Mouse (Mus musculus) brown adipose tissue, adult 24 weeks (tissue): ENCODE data around the gene Exosc10. TPM values are rescaled to one million over a fixed set of nuclear protein-coding genes. Genes with fewer than 3 reads are reported as not detected.

Source experiments
- polyA plus RNA-seq: library from polyadenylated mRNA; stranded (reverse); fragments of >200 nt; gene quantifications from 2 replicates; pipeline ENCODE4 v1.2.4, GENCODE M21; 2012; ENCODE audit not compliant: missing spikeins, insufficient read depth, insufficient read length

The Exosc10 gene
- polyA plus RNA-seq, 1 experiment, result 18.8 TPM

Other genes starting within 250 kb of the Exosc10 start
- gene Ubiad1, start 113.7 kb upstream of the Exosc10 start, polyA plus RNA-seq, result 12.7 and 17.7 TPM in 2 replicates
- 52.3 and 55.2 TPM in 2 replicates for gene Mtor, start 109.8 kb upstream of the Exosc10 start, polyA plus RNA-seq
- gene Angptl7, start 58.0 kb upstream of the Exosc10 start, polyA plus RNA-seq, result not detected in 2 replicates
- 21.4 and 25.8 TPM in 2 replicates for gene Srm, start 33.1 kb downstream of the Exosc10 start, polyA plus RNA-seq
- gene Masp2, start 44.1 kb downstream of the Exosc10 start, polyA plus RNA-seq, result not detected in 2 replicates
- 132 and 193 TPM in 2 replicates for gene Tardbp, start 68.6 kb downstream of the Exosc10 start, polyA plus RNA-seq
- not detected in 2 replicates for gene Gm572, start 84.9 kb downstream of the Exosc10 start, polyA plus RNA-seq
- gene Casz1, start 246.0 kb downstream of the Exosc10 start, polyA plus RNA-seq, result 1.3 and 1.4 TPM in 2 replicates